Mouse (Mus musculus) erythroblast, embryonic 14.5 days (primary cell): Measurements from ENCODE around the gene Atad2b.

Experiments
- GATA1 ChIP-seq: IDR thresholded peaks from 2 replicates; pipeline ENCODE4 v1.6.1; 2012; ENCODE audit warnings: low read length, inconsistent platforms, mixed read lengths
- TAL1 ChIP-seq: IDR thresholded peaks from 3 replicates; pipeline ENCODE4 v1.6.1; 2012; ENCODE audit warnings: low read length, inconsistent platforms, mixed read lengths

- TF ChIP-seq GATA1 (no peak), TAL1 (no peak)
These were observed 41.5 kb upstream of the Atad2b start for GRCm38 (mm10) chr12:4875623-4876022.
